Mouse (Mus musculus) layer of hippocampus, adult 18-20 months (tissue): ENCODE measurements at regions not wholly inside any gene's neighbourhood (a gene's known extent, or its start where the extent isn't known, plus 50 kb on each side); places are given as distances from the start of the nearest gene placed in this dataset.
"Not testable (repeated sequence)": the region's sequence is repeated elsewhere in the genome, so short reads cannot be mapped to it uniquely, and the experiment has no call there.

Experiments used
- DNase-seq, 2 experiments: peaks; one replicate each; pipeline ENCODE4 v3.0.0; 2022; ENCODE audit warnings: low spot score in 2 of 2

DNA sequence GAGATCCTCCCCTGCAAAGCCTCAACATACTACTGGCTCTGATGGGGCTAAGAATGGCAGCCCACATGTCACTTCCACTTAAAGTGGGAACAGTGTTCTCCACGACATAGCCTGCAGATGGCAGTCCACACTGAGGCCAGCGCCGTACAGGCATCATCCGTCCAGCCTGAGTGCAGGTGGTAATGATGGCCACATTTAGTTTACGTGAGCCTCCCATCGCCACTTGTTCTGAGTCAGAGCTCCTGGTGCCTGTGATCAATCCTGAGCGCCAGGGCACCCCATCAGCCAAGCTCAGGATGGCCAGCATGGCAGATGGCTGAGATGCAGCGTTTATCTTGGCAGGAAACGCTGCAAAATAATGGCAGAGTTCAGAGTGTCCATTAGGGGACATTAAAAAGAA, 159.6 kb downstream of the Adgrd1 start:
- DNase-seq = no peak

DNA sequence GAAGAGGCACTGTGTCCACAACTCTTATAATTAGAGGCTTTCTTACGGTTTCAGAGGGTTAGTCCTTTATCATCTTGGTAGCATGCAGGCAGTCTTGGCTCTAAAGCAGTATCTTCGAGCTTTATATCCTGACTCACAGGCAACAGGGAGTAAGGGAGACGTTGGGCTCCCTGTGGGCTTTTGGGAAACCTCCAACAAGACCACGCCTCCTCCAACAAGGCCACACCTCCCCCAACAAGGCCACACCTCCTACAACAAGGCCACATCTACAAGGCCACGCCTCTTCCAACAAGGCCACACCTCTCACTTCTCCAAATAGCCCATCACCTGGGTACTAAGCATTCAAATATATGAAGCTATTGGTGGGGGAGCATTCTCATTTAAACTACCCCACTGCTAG, 160.7 kb downstream of the Adgrd1 start:
- no peak for DNase-seq

DNA sequence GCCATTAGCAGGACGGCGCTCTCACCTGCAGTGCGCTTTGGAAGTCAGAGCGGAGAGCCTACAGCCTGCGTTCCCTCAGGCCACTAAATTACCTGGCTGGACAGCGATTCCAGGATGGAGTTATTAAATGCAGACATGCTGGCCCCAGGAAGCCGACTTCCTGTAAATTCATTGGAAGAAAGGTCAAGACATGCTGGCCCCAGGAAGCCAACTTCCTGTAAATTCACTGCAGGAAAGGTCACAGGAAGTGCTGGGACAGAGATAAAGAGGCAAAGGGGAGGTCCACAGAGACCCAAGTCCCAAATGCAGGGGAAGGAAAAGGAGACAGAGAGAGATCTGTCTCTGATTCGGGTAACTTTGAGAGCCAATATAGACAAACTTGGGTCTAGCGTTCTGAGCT, 164.1 kb downstream of the Adgrd1 start:
- DNase-seq = no peak

DNA sequence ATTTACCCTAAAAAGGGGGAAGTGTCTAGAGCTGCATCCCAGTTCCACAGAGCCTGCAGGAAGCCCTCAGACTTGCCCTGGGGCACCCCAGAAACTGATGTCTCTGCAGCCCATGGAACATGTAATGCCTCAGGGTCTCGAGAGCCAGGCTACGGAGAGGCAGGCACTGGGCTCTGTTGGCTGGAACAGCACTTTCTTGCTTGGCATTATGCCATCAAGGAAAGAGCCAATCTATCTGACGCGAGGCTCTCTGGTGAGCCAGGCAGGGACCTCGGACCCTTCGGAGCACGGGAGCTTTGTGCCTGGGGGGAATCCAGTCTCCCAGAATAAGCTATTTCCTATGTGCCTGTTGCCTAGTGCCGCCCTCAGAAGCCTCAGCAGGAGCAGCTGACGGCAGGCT, 166.6 kb downstream of the Adgrd1 start:
- DNase-seq = no peak

DNA sequence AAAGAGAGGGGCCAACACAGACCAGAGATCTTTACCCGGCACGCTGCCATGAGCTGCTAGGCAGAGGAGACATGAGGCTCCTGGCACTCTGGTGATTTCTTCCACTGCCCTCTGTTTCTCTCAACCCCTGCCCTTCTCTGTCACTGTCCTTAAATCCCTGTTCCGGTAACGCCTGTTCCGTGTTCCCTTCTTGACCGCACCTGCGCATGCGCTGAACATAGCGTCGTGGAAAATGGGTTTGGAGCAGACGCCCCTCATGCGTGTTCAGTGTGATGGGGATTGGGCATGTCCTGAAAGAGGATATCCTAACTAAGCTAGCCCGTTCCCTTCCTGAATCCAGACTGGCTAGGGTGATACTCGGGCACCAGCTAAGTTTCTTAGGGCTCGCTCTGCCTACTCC, 167.8 kb downstream of the Adgrd1 start:
- no peak for DNase-seq

DNA sequence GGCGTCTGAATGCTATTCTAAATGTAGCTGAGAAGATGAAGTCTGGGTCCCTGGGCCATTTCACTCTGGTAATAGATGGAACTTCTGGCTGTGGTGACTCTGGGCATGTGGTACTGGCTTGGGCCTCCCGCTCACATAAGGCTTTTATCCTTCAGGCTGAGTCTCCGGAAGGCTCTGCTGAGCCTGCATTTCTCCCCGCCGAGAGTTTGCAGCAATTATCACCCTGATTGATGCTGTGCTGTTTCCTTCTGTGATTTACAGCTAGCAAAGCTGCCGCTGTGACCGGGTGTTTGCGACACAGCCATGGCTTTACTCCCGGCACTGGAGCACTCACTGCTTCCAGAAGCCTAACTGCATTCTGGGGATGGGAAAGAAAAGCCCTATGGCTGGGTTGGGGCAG, 171.9 kb downstream of the Adgrd1 start:
- peak; percentile 5 to 39 for DNase-seq

DNA sequence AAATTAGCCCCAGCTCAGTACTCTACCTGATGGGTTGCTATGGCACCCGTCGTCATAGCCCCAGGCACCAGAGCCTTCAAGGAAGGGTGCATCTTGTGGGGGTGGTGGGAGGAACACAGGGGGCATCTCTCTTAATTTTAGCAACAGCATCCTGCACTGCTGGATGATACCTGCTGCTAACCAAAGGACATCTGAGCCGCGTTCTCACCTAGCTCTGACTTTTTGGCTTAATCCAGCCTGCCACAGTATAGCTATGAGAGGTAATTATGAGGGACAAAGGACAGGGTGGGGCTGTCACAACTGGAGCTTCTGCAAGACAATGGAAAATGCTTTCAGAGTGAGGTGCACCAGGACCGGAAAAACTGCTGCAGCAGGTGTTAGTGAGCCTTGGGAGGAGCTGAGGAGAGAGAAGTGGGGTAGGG, 173.5 kb downstream of the Adgrd1 start:
- DNase-seq = no peak

DNA sequence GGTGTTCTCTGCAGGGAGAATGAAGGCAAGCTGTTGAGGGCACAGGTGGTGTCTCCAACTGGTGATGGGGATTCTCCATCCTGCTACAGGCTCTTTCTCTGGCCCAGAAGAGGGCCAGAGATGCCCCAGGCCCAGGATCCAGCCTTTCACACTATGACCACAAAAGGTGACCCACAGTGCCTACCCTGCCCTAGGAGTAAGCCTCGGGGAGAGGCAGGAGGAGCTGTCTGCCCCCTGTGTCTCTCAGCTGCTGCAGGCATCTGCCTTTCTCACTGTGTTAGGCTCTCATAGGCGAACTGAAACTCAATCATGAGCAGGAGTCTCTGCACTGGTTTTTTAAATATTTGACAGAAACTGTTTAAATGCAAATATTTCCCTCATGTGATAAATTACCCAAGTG, 184.9 kb downstream of the Adgrd1 start:
- no peak for DNase-seq

DNA sequence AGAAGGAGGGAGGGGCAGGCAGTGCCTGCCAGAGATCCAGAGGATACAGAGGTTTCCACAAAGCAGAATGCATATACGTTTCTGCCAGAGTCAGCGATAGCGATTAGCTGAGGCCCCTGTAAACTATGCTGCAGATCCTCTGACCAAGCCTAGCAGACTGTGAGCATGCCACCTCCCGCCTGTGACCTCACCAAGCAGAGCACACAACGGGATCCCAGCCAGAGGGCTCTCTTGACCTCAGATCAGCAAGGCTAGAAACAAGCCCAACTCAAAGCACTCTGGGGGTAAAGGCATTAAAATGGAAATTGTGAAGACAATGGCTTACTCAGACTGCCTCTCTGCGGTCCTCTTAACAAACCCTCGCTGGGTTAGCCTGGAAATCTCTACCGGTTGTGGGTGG, 185.6 kb downstream of the Adgrd1 start:
- DNase-seq = no peak

DNA sequence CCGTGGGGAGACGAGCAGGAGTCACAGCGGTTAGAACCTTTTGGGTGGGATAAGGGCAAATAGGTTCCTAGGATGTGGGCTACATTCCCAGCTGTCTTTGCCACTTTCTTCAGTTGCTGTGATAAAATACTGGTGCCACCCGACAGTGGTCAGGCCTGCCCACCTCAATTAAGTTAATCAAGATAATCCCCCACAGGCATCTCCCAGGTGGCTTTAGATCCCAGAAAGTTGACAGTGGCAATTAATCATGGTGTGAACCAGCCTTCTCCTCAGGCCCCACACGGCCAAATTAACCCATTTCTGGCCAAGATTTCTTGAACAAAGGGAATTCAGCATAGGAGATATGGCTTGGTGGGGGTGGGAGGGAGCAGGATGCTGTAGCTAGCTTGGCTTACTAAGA, 186.3 kb downstream of the Adgrd1 start:
- DNase-seq = no peak

DNA sequence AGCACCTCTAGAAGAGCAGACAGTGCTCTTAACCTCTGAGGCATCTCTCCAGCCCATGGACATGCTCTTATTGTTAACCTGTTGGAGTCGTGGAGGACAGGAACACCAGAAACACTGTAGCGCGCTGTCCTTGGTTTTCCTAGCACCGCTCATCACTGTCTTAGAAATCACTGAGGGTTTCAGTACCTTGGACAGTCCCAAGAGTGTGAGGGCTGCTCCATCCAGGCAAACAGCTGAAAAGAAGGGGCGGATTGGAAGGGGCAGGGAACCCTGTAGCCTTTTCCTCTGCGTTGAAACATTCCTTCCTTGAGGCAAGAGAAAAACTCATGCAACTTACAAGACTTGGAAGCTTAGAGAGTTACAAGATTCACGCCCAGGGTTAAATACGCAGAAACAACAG, 190.9 kb downstream of the Adgrd1 start:
- DNase-seq = no peak

DNA sequence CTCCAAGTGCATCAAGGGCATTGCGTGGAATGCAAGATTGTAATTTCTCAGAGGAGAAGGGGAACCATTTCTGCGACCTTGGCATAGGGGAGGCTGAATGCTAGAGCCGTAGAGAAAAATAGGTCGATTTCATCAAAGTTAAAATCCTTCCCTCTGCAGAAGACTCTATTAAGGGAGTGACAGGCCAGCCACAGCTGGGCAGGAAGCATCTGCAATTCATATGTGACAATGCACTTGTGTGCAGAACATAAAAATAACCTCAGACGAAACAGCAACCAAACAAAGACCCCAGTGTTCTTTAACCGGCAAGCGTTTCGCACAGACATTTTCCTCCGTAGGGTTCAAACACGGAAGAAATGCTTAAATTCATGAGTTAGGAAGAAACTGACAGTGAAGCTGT, 196.3 kb downstream of the Adgrd1 start:
- DNase-seq = not testable (repeated sequence)

DNA sequence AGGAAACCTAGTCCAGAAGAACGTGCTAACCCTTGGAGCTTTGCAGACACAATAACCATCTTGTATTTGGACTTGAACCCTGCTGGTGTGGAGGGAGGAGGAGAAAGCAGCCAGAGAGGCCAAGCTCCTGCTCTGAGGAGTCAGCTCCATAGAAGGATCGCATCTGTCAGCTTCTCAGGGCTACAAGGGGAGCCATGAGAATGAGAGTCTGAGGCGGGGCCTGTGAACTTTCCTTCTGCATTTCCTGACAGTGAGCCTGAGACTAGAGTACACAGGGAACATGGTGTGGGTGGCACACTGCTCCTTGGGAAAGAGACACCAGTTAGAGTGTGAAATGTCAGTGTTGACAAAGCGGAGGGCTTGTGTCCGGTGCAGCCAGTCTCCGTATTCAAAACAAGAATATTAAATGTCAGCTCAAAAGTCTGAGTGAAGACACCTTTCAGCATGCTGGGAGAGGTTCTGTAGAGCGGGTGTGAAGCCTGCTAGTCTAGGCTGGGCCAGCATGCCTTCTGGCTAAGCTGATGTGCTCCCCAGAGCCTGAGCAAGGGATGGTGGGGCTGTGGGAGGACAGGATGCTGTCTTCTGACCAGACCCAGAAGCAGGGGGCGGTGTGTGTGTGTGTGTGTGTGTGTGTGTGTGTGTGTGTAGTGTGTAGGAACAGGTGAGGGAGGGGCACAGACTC, 198.5 kb downstream of the Adgrd1 start:
- DNase-seq = peak in 1 of 2 experiments; percentile 27

DNA sequence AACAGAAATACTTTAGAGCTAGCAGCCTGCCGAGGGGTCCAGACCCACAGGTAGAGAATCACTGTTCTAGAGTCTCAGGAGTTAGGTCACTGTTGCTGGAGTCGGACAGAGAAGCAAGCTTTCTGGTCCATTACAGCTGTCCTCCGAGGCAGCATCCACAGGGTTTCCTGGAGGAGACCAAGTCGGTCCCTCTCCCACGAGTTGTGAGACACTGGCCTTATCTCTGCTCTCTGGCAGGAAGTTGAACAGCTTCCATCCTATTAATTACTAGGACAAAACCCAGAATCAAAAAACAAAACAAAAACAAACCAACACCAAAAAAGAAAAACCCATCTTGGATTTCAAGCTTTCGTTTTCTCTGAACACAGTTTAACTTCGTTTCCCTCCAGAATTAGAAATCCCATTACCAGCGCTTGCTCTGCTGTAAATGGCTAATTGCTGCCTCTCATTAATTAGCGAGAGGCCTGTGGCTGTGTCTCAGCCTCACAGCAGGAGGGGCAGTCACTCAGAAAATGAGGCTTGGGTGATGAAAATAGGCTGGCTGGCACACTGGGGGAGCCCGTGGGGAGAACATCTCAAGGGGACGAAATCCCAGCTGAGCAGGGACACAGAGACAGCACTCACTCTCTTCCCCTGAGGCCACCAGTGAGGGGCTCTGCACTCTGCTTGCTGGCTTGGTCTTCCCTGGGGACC, 201.3 kb downstream of the Adgrd1 start:
- DNase-seq = peak; percentile 9 to 13

DNA sequence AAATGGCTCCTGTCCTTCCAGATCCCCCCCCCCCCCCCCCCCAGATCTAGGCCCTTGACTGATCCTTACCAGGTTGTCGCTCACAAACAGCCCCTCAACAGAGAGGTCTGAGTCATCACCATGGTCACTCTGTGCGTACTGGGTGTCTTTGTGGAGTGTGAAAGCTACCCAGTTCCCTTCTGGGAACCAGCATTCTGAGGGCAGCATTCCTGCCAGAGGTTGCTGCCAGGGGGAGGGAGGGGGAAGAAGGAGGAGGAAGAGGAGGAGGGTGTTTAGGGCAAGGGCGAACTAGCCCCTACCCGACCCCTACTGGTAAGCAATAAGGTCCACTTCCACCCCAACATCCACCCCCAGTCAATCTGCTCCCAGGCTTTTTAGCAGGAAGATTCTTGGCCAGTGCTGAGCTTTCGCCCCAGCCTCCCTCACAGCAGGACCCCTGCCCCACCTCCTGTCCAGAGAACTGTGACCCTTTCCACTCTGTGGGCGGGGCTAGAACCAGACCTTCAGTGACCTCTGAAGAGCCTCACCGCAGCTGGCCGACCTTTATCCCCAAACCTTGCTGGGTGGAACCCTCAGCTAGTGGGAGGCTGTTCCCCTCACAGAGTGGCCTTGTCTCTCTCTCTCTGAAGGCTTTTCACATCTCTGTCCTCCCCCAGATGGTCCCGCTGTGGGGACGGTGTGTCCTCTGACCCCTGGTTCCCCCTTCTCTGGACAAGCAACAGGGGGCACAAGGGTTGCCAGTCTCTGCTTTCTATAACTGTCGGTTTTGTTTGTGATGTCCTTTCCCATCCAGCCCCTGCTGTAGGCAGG, 202.2 kb upstream of the Sfswap start:
- no peak for DNase-seq

DNA sequence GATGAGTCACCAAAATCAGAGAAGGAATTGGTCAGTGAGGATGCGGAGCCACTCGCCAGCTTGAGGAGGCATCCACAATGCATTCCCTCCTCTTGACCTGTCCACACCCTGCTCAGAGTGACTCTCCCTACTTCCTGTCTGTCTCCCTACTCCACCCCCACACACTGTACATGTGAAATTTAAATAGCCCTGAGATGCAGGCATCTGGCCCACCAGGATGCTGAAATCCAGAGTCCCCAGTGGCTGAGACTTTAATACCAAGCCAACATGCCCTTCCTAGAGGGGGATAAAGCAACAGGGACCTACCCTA, 201.6 kb upstream of the Sfswap start:
- no peak for DNase-seq

DNA sequence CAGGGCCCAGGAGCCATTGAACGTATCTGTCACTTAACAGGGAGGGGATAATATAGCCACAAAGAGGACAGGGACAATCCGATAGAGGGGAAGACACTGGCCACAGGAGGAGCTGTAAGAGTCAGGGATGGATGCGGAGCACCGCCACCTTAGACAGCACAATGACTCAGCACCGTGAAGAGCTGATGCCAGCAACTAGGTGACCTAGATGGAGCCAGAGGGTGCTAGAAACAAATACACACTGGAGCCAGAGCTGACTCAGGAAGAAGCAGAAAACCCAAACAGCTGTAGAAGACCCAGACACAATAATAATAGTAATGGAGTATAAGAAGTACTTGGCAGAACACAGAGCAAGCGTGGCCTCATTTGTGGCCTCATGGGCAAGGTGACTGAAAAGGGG, 200.6 kb upstream of the Sfswap start:
- DNase-seq = no peak

DNA sequence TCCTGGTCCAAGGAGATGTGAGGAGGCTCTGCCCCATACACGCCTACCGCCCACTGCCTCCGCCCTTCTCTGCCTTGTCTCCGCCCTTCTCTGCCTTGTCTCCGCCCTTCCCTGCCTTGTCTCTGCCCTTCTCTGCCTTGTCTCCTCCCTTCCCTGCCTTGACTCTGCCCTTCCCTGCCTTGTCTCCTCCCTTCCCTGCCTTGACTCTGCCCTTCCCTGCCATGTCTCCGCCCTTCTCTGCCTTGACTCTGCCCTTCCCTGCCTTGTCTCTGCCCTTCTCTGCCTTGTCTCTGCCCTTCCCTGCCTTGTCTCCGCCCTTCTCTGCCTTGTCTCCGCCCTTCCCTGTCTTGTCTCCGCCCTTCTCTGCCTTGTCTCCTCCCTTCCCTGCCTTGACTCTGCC, 185.4 kb upstream of the Sfswap start:
- no peak for DNase-seq

DNA sequence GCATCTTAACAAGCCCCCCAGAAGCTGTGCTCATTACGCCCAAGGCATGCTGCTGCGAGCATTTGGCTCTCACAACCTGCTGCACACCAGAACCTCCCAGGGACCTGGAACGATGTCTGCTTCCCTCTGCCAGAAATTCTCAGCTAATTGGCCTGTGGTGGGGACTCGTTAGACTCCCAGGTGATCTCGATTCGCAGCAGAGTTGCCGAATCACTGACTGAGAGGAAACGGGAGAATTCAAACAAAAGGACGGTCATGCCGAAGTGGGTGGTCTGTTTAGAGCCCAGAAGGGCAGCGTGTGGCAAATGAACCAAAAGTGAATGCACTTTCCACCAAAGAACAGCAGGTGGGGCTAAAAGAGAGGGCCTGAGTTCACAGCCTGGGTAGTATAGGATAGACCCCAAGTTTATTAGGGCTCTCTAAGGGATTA, 169.9 kb upstream of the Sfswap start:
- DNase-seq = peak; percentile 19 to 27

DNA sequence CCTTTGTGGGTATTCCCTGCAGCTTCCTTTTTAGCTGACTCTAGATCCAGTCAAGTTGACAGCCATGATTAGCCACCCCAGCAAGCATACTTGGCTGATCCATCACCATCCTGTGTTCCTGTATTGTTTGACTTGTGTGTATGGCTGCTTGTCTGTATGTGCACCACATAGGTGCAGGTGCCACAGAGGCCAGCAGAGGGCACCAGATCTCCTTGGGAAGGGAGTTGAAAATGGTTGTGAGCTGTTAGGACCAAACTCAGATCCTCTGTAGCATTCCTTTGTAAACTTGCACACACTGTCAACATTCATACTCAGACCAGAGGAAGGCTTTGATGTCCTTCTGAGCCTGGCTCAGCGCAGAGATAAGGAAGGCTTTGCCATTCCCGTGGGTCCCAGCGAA, 169.0 kb upstream of the Sfswap start:
- no peak for DNase-seq

DNA sequence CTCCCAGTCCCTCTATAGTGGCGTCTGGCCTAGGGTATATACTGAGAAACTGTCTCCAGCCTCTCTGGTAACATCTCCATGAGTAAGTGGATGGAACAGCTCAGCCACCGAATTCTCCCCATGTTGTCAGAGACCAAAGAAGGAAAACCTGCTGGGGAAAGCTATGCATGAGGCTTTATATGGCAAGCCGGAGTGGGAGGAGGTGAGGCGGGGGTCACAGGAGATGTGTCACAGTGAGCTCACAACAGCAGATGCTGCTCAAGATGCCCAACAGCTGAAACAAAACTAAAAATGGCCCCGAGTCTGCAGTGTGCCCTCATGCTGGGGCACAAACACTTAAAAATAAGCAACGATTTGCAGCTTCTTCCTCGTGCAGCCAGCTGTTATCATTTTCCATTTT, 162.5 kb upstream of the Sfswap start:
- DNase-seq = no peak

DNA sequence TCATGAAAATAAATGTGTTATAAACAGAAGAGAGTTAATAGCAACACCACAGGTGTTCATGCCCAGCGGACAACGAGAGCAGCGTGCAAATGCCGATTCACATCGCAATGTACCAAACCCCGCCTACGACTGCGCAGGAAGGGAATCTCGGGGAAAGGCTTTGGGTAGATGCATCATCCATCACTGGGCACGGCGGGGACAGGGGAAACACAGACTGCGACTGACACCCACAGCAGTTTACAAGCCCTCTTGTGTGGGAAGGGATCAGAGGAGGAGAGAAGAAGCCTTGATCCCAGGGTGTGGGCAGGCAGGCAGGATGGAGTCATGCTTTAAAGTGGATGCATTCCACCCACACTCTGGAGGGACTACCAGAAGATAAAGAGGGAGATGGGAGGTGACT, 157.0 kb upstream of the Sfswap start:
- peak; percentile 21 to 43 for DNase-seq

DNA sequence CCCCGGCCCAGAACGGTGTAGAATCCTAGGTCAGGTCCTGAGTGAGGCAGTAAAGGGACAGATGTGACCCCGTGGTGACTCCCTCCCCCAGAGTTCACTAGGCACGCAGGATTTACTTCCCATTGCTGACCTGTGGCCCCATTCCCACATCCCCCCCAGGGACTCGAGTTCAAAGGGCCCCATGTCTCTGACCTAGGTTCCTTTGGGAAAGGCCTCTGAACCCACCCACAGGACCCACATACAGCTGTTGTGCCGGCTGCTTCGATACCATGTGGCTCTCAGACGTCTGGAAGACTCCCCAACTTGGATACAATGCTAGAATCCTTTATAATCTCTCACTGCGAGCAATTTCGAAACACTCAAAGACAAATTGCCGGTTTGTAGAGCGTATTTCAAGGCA, 151.0 kb upstream of the Sfswap start:
- DNase-seq = no peak
